Mouse (Mus musculus): ENCODE measurements around the gene Rpe. TPM values are rescaled to one million over a fixed set of nuclear protein-coding genes. Genes with fewer than 3 reads are reported as not detected.

The Rpe gene
- total RNA-seq, 2 experiments from 2014 or later, result 28.9 to 32.8 TPM

GRCm38 (mm10) chr1:66730581-66730980, 29.9 kb downstream of the Rpe start:
- intact Hi-C loops (cut with DNase I), result no loop called here
- DNase-seq (ENCODE audit: extremely low spot score in 1 of 2, low spot score in 2 of 2), result no peak

GRCm38 (mm10) chr1:66768764-66769163, 68.1 kb downstream of the Rpe start:
- intact Hi-C loops (cut with DNase I), result no loop called here
- no peak for DNase-seq (ENCODE audit: extremely low spot score in 1 of 2, low spot score in 2 of 2)

Other genes with a start within 250 kb of the Rpe start
- gene Unc80, start 232.5 kb upstream of the Rpe start, total RNA-seq (2021), result 100 to 1,000 TPM in 1 of 2 experiments, 10 to 100 TPM in 1; 96.2 to 100 TPM
- 10 to 100 TPM in 1 of 2 experiments, 1 to 10 TPM in 1; 9.5 to 12.1 TPM for gene Kansl1l, start 116.7 kb downstream of the Rpe start, total RNA-seq (2021)
- gene Acadl, start 162.4 kb downstream of the Rpe start, total RNA-seq (2021), result 10 to 100 TPM; 28.5 to 29.4 TPM
- gene Myl1, start 244.6 kb downstream of the Rpe start, total RNA-seq (2021), result under 1 TPM in 1 of 2 experiments, not detected in 1; 0.88 TPM

Data from left cerebral cortex, postnatal 10 days (tissue).